Mouse (Mus musculus) kidney, postnatal 4 days (tissue): ENCODE measurements at regions not wholly inside any gene's neighbourhood (a gene's known extent, or its start where the extent isn't known, plus 50 kb on each side); places are given as distances from the start of the nearest gene placed in this dataset.

Experiments
- DNase-seq, 2 experiments: peaks; one replicate each; pipeline ENCODE4 v3.0.0; 2021; ENCODE audit warnings: mixed read lengths in 2 of 2

DNA sequence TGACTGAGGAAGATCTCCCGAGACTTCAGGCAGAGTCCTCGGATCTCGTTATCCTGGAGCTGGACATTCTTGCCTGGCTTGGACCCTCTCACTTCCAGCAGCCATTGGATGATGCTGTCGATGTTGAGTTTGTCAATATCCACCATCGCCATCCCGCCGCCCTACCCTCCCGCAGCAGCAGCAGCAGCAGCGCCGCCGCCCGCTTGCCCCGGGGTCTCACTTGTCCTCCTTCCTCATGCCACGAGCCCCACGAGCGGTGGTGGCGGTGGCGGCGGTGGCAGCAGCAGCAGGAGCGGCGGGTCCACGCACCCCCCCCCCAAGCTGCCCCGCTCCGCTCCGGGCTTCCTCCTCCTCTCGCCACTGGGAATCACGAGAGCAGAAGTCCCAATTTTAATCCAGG, 115.1 kb upstream of the Taf1b start:
- no peak for DNase-seq

DNA sequence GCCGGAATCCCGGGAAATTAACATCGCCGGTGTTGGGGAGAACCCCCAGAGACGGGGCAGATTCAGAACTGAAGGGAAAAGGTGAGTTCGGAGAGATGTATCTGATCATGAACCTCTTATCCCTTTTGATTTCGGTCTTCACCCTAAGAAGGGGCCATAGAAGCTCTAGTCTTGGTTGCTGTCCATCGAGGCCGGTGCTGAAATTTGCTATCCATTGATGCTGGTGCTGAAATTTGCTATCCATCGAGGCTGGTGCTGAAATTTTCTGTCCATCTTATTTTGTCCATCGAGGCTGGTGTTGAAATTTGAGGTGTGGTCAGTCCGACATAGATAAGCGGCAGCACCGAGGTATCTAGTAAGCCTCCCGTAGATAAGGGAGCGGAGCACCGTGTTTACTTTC, 73.2 kb upstream of the Taf1b start:
- DNase-seq = peak; percentile 7 to 23
